Mouse (Mus musculus) hindbrain, postnatal 0 days (tissue): ENCODE measurements around the gene Rbm7. TPM values are rescaled to one million over a fixed set of nuclear protein-coding genes. Genes with fewer than 3 reads are reported as not detected.
"Not testable (repeated sequence)": the region's sequence is repeated elsewhere in the genome, so short reads cannot be mapped to it uniquely, and the experiment has no call there.

Experiments
- ATAC-seq: fragments of 200-750 bp; cut with Nextera tagmentation; 2 replicates; pipeline ENCODE4 v1.8.0; 2017; ENCODE audit warnings: mild to moderate bottlenecking, moderate TSS enrichment, moderate library complexity
- DNase-seq: peaks from one replicate; pipeline ENCODE4 v3.0.0-alpha.2; 2015; ENCODE audit warnings: low spot score
- H3K27ac ChIP-seq: fragments of 300-500 bp; sonication (generic); 2 replicates; pipeline ENCODE4 v1.5.1; 2014; ENCODE audit warnings: mild to moderate bottlenecking
- H3K27me3 ChIP-seq: fragments of 300-500 bp; sonication (generic); 2 replicates; pipeline ENCODE4 v1.6.1; 2014; ENCODE audit warnings: low read length, mixed read lengths; ENCODE audit not compliant: insufficient read depth
- H3K36me3 ChIP-seq: fragments of 300-500 bp; sonication (generic); 2 replicates; pipeline ENCODE4 v1.6.1; 2014; ENCODE audit warnings: low read length, mixed read lengths; ENCODE audit not compliant: insufficient read depth
- H3K4me1 ChIP-seq: fragments of 300-500 bp; sonication (generic); 2 replicates; pipeline ENCODE4 v1.6.1; 2014; ENCODE audit warnings: antibody characterized with exemption, low read length, mixed read lengths; ENCODE audit not compliant: insufficient read depth
- H3K4me2 ChIP-seq: fragments of 300-500 bp; sonication (generic); 2 replicates; pipeline ENCODE4 v1.6.1; 2014; ENCODE audit warnings: low read depth, mild to moderate bottlenecking, low read length, moderate library complexity, mixed read lengths
- H3K4me3 ChIP-seq: fragments of 300-500 bp; sonication (generic); 2 replicates; pipeline ENCODE4 v1.5.1; 2014; ENCODE audit warnings: low read length
- H3K9ac ChIP-seq: fragments of 300-500 bp; sonication (generic); replicated peaks from 2 replicates; pipeline ENCODE4 v1.6.1; 2014; ENCODE audit warnings: mild to moderate bottlenecking, low read length, moderate library complexity, mixed read lengths
- H3K9me3 ChIP-seq: fragments of 300-500 bp; sonication (generic); 2 replicates; pipeline ENCODE4 v1.6.1; 2016; ENCODE audit warnings: low read length, mixed read lengths
- CTCF ChIP-seq: IDR thresholded peaks from 2 replicates; pipeline ENCODE4 v1.5.1; 2016; ENCODE audit warnings: antibody characterized with exemption, control low read depth, low read depth
- WGBS: fragments of 180-500 bp; shearing (Covaris S2); extraction: QIAGEN DNeasy Blood & Tissue Kit; methylation state at CpG from one replicate; pipeline ENCODE4 v1.1.7; 2014; 5-methylcytosine and 5-hydroxymethylcytosine counted together
- polyA plus RNA-seq: library from polyadenylated mRNA; unstranded; fragments of >200 nt; fragmentation: Nextera tagmentation; extraction: Ambion mirVana; gene quantifications from 2 replicates; pipeline ENCODE4 v1.2.1, GENCODE M21; 2015
- total RNA-seq: library from RNA; depleted of rRNA; stranded (reverse); fragments of >200 nt; gene quantifications from 2 replicates; pipeline ENCODE4 v1.2.3, GENCODE M21; 2014

Gene Rbm7
- total and polyA plus RNA-seq, 2 experiments from 2014 or later = 41.3 to 74.4 TPM

- DNase-seq (no peak), ATAC-seq (no peak)
- WGBS = 64% methylated on average over 3 of the region's 3 CpGs
- Histone ChIP-seq H3K27ac (no peak overlapping the region), H3K27me3 (no peaks in the 10 kb centered on the region), H3K4me1 (no peaks in the 10 kb centered on the region), H3K9me3 (no peaks in the 10 kb centered on the region), H3K4me2 (no peak overlapping the region), H3K4me3 (no peak overlapping the region), H3K9ac (no peak overlapping the region), H3K36me3 (no peaks in the 10 kb centered on the region)
- no peak for TF ChIP-seq CTCF
These were observed 37.1 kb upstream of the Rbm7 start for GRCm38 (mm10) chr9:48532203-48532602.

GRCm38 (mm10) chr9:48531294-48531693 is 36.2 kb upstream of the Rbm7 start:
- Histone ChIP-seq H3K27ac (no peak overlapping the region), H3K9me3 (no peaks in the 10 kb centered on the region), H3K4me3 (no peak overlapping the region), H3K27me3 (no peaks in the 10 kb centered on the region), H3K4me2 (no peak overlapping the region), H3K9ac (no peak overlapping the region), H3K4me1 (no peaks in the 10 kb centered on the region), H3K36me3 (no peaks in the 10 kb centered on the region)
- ATAC-seq (no peak), DNase-seq (no peak)
- WGBS = 87% methylated on average over 4 of the region's 4 CpGs
- TF ChIP-seq CTCF = no peak

DNA sequence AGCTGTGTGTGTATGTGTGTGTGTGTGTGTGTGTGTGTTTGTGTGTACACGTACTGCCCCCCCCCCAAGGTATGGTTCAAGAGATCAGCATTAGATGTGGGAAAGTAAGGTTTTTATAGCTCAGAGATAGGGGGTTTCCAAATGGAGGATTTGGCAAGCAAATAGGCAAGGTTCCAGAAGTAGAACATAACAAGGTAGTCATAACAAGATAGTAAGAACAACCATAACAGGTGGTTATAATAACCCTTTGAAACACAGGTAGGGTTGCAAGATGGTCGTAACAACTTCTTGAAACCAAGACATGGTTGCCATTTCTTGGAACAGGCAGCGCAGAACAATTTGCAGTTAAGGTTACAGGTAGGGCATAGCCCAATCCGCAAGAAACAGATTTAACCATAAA is 31.4 kb upstream of the Rbm7 start:
- no peak overlapping the region for H3K4me3 ChIP-seq
- no peaks in the 10 kb centered on the region for H3K4me1 ChIP-seq
- H3K27me3 ChIP-seq = no peaks in the 10 kb centered on the region
- H3K36me3 ChIP-seq = no peaks in the 10 kb centered on the region
- H3K27ac ChIP-seq = no peak overlapping the region
- no peak overlapping the region for H3K4me2 ChIP-seq
- ATAC-seq (no peak), DNase-seq (no peak)
- WGBS = 92% methylated on average over 4 of the region's 4 CpGs
- H3K9ac ChIP-seq = no peak overlapping the region
- no peak for TF ChIP-seq CTCF
- H3K9me3 ChIP-seq = no peaks in the 10 kb centered on the region

GRCm38 (mm10) chr9:48525566-48525965 is 30.5 kb upstream of the Rbm7 start:
- no peak overlapping the region for H3K4me3 ChIP-seq
- H3K9me3 ChIP-seq = no peaks in the 10 kb centered on the region
- no peaks in the 10 kb centered on the region for H3K36me3 ChIP-seq
- TF ChIP-seq CTCF = no peak
- H3K4me1 ChIP-seq = no peaks in the 10 kb centered on the region
- H3K27me3 ChIP-seq = no peaks in the 10 kb centered on the region
- no peak overlapping the region for H3K9ac ChIP-seq
- no peak overlapping the region for H3K27ac ChIP-seq
- no peak overlapping the region for H3K4me2 ChIP-seq
- WGBS = 5% methylated on average over 1 of the region's 1 CpGs
- ATAC-seq = no peak
- no peak for DNase-seq

DNA sequence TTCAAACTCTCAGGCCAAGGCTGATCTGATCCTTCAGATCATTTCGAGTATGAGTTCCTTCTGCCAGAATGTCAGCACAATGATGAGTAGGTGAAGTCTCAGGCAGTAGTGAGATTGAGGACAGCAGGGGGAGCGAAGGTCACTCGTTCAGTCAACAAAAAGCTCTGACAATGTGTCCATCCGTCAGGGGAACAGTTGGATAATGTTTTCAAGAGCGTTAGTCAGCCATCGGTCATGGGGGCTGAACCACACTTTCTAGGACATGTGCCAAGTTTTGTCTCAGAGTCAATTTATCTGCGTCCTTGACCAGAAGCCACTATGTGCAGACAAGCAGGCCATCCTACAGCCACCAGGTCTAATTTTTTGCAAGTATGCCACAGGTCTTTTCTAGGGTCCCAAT is 25.3 kb upstream of the Rbm7 start:
- not testable (repeated sequence) for H3K9ac ChIP-seq, H3K4me3 ChIP-seq, H3K9me3 ChIP-seq, H3K36me3 ChIP-seq, H3K4me2 ChIP-seq, H3K27ac ChIP-seq, ATAC-seq, DNase-seq, H3K27me3 ChIP-seq, H3K4me1 ChIP-seq
- WGBS = no CpG with 5 or more reads among the region's 7 CpGs

DNA sequence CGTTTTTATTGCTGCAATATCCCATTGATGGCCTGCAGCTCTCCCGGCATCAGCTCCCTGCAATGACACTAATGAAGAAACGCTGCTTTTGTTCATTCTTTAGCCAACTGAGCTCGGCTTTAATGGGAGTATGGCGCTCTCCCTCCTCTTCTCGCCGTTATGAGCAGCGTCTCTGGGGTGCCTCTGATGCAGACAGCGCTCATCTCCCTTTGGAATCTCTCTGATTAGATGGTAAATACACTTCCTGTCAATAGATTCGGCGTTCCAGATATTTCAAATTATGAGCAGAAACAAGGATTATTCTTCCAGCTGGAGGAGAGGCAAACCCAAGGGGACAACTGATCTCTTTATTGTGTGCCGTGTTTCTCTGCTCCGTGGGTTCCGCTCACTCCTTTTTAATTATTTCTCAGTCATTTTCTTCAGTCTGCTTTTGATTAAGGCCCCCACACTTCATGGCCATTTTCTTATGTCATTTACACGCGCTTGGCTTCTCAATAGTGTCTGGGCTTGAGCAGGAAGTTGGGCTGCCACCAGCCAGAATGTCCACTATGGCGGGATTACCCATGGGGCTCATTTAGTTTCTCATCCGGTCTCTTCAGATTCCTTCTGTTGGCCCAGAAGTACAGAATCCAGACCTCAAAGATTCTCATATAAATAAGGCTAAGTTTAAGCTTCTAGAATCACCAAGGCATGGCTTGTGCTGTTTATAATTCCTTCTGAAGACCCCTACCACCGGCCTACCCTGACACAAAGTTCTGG is 22.5 kb upstream of the Rbm7 start:
- ATAC-seq = no peak
- peak overlapping the region; percentile 29 for H3K4me2 ChIP-seq
- TF ChIP-seq CTCF = no peak
- H3K27ac ChIP-seq = peak overlapping the region; percentile 8; the same call in 1 of the 2 replicates
- no peaks in the 10 kb centered on the region for H3K4me1 ChIP-seq
- H3K36me3 ChIP-seq = no peaks in the 10 kb centered on the region
- H3K9ac ChIP-seq = no peak overlapping the region
- H3K27me3 ChIP-seq = no peaks in the 10 kb centered on the region
- DNase-seq = peak; percentile 51
- no peaks in the 10 kb centered on the region for H3K9me3 ChIP-seq
- H3K4me3 ChIP-seq = no peak overlapping the region
- 46% methylated on average over 19 of the region's 19 CpGs for WGBS

DNA sequence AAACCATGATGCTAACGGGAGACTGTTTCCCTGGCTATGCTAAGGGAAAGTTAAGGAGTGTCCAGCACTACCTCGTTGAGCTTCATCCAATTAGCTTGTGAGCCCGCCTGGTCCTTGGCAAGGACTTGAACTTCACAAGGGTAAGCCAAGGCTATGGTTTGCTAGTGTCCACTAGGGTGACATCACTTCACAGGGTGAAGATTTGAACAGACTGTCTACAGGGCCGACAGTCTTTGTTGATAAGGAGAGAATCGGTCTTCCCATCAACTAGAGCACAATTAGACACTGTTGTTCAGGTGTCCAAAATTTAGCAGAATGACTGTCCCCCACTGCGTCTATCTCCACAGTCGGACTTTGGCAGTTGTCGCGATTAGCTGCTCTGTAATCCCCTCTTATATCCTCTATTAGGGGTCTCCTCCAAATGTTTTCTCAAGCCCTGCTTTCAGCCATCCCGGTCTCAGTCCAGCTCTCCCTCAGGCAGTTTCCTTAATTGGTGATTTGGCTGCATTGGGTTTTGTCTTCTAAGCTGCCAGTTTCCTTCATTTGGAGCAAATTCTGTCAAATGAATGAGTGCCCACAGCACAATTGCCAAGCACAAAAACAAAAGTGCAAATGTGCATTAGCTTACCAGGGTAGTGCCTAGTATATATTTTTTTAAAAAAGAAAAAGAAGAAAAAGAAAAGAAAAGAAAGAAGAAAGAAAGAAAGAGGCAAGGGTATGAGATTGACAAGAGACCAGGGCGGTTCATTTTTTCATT is 21.7 kb upstream of the Rbm7 start:
- no peak for ATAC-seq
- Histone ChIP-seq H3K4me3 (no peak overlapping the region), H3K4me1 (no peaks in the 10 kb centered on the region), H3K4me2 (peak overlapping the region; percentile 29), H3K27ac (peak overlapping the region; percentile 8; the same call in 1 of the 2 replicates), H3K9ac (no peak overlapping the region), H3K36me3 (no peaks in the 10 kb centered on the region), H3K27me3 (no peaks in the 10 kb centered on the region), H3K9me3 (no peaks in the 10 kb centered on the region)
- WGBS = 68% methylated on average over 11 of the region's 11 CpGs
- TF ChIP-seq CTCF = no peak
- DNase-seq = peak; percentile 42
